Mouse (Mus musculus) liver, adult 2 months (tissue): ENCODE results near the gene Duxbl3. TPM values are rescaled to one million over a fixed set of nuclear protein-coding genes. Genes with fewer than 3 reads are reported as not detected.
"Not testable (repeated sequence)": the region's sequence is repeated elsewhere in the genome, so short reads cannot be mapped to it uniquely, and the experiment has no call there.

Experiments used
- DNase-seq: peaks from one replicate; pipeline ENCODE4 v3.0.0-alpha.2; 2011; ENCODE audit warnings: low read depth, low spot score; ENCODE audit errors: extremely low read depth
- H3K27ac ChIP-seq: fragments of 200-500 bp; replicated peaks from 2 replicates; pipeline ENCODE4 v1.5.1; 2012; ENCODE audit warnings: low read depth, mild to moderate bottlenecking, control low read depth, inconsistent platforms, low read length; ENCODE audit not compliant: insufficient read depth
- H3K27me3 ChIP-seq: fragments of 200-500 bp; 2 replicates; pipeline ENCODE4 v1.6.1; 2012; ENCODE audit warnings: mild to moderate bottlenecking, moderate library complexity, low read length, inconsistent platforms; ENCODE audit not compliant: control insufficient read depth, insufficient read depth
- H3K36me3 ChIP-seq: fragments of 200-500 bp; 2 replicates; pipeline ENCODE4 v1.6.1; 2012; ENCODE audit warnings: low read length, inconsistent platforms; ENCODE audit not compliant: control insufficient read depth, insufficient read depth
- H3K4me1 ChIP-seq: fragments of 200-500 bp; 2 replicates; pipeline ENCODE4 v1.6.1; 2011; ENCODE audit warnings: low read length; ENCODE audit not compliant: control insufficient read depth, insufficient read depth
- H3K4me3 ChIP-seq: fragments of 200-500 bp; 2 replicates; pipeline ENCODE4 v1.5.1; 2011; ENCODE audit warnings: low read depth, mild to moderate bottlenecking, control low read depth, low read length, moderate library complexity; ENCODE audit not compliant: insufficient read depth
- H3K79me2 ChIP-seq: fragments of 200-500 bp; 2 replicates; pipeline ENCODE4 v1.6.1; 2012; ENCODE audit warnings: inconsistent platforms, mild to moderate bottlenecking, low read length, moderate library complexity; ENCODE audit not compliant: control insufficient read depth, insufficient read depth
- H3K9ac ChIP-seq: fragments of 200-500 bp; 2 replicates; pipeline ENCODE4 v1.6.1; 2012; ENCODE audit warnings: low read depth, mild to moderate bottlenecking, control low read depth, inconsistent platforms, low read length
- CTCF ChIP-seq: fragments of 200-500 bp; IDR thresholded peaks from 2 replicates; pipeline ENCODE4 v1.5.1; 2011; ENCODE audit warnings: low read depth, low read length, control low read depth
- POLR2A ChIP-seq: fragments of 200-500 bp; IDR thresholded peaks from 2 replicates; pipeline ENCODE4 v1.6.1; 2011; ENCODE audit warnings: low read length, control low read depth; ENCODE audit not compliant: insufficient read depth; ENCODE audit errors: extremely low read depth
- WGBS: fragments of 180-500 bp; shearing (Covaris S2); methylation state at CpG from one replicate; pipeline ENCODE4 v1.1.7; 2018; 5-methylcytosine and 5-hydroxymethylcytosine counted together
- polyA plus RNA-seq: library from polyadenylated mRNA; depleted of rRNA; stranded (reverse); fragments of >200 nt; gene quantifications from 2 replicates; pipeline ENCODE4 v1.2.3, GENCODE M21; 2012; rRNA removed
- total RNA-seq: library from RNA; depleted of rRNA; stranded (reverse); fragments of >200 nt; gene quantifications from 2 replicates; pipeline ENCODE4 v1.2.3, GENCODE M21; 2014; rRNA removed

Duxbl3 gene
- total RNA-seq, result not detected in 2 replicates
- not detected in 2 replicates for polyA plus RNA-seq

DNA sequence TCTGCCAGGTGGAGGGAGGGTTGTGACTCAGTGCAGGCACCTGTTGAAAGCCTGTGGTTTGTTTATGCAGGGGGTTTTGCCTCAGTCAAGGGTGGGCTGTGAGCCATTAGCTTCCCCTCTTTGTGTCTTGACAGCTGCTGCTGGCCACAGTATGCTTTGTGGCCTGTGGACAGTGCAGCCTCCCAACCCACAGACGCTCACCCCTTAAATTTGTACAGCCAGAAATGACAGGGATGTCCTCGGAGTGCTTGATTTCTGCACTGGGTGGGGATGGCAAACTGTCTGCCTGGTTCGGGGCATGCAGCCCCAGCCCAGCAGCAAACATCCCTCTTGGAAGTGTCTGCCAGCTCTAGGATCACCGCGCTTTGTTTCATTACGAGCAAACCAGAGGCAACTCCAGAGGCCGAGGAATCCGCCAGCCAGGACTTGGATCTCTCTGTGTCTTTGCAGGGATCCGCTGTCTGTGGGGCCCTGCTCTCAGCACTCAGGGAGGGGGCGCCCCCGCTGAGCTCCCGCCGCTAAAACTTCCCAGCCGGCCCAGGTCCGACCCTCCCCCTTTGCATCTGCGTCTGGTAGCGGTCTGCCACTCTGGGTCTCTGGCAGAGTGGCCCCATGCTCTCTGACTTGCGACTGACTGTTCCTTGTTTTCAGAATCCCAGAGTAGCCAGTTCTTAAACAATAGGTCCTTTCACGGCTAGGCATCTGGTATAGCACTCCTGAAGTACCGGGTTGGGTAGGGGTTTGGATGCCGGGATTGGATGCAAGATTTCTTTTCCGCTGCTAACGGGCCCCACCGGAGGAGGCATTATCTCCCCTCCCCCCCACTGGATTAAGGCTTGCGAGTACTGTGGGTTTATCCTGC, at the start of gene Duxbl3:
TSS of gene Duxbl3 (plus strand) at position 207 of the 862 bp plus-strand sequence.
- DNase-seq, H3K27me3 ChIP-seq, H3K4me3 ChIP-seq, H3K36me3 ChIP-seq, H3K9ac ChIP-seq, H3K79me2 ChIP-seq, H3K4me1 ChIP-seq, H3K27ac ChIP-seq: not testable (repeated sequence)
- no CpG with 5 or more reads among the region's 25 CpGs for WGBS

DNA sequence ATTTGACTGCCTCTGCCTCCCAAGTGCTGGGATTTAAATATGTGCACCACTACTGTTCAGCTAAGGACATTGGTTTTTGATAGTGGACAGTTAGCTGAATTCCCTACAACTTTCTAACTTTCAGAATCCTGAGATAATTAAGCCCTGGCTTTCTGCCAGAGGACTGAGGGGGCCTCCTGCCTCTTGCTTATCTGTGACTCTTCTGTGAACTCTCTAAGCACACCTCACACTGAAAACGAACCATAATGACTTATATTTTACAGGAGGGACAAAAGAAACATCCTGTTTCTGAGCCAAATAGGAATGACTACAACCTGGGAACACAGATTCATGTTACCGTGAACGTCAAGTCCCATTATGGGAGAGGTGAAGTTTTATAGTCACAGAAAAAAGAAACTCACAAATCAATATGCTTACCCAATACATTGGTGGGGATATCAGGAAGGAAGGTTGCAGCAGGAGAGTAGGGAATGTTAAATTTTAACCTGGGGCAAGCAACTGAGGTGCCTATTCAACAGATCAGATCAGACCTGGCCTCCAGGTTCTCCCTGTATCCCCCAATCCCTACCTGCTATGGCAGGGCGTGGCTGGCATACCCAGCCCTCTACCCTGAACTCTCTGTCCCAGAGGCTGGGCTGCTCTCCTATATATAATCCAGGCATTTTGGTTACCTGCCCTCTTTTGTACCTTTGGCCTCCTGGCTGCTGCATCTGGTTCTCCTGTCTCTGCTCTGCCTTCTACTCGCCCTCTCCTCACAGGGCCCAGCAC, 41.3 kb upstream of the Duxbl3 start:
- not testable (repeated sequence) for H3K36me3 ChIP-seq, H3K27me3 ChIP-seq, H3K9ac ChIP-seq, H3K4me1 ChIP-seq, H3K79me2 ChIP-seq, H3K27ac ChIP-seq, H3K4me3 ChIP-seq, DNase-seq
- whole genome bisulfite sequencing, result no CpG with 5 or more reads among the region's 5 CpGs

DNA sequence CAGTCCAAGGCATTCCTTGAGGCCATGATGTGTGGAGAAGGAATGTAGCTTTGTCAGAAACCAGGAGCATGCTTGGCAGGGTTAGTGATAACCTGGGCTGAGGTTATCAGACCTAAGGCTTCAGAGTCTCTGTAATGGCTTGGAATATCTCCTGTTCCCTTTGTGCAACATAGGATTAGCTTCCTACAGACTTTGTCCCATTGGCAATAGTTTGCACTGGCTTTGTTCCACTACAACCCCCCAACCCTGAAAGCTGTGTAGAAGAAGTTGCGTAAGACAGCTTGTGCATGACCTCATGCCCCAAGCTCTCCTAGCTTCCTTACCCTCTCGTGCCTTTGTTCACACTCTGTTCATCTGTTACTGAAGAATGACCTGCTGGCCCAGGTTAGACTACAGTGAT, 20.6 kb upstream of the Duxbl3 start:
- H3K4me1 ChIP-seq, H3K36me3 ChIP-seq, H3K79me2 ChIP-seq, H3K9ac ChIP-seq, H3K4me3 ChIP-seq, H3K27ac ChIP-seq, H3K27me3 ChIP-seq, DNase-seq: not testable (repeated sequence)
- no CpG with 5 or more reads among the region's 2 CpGs for WGBS

DNA sequence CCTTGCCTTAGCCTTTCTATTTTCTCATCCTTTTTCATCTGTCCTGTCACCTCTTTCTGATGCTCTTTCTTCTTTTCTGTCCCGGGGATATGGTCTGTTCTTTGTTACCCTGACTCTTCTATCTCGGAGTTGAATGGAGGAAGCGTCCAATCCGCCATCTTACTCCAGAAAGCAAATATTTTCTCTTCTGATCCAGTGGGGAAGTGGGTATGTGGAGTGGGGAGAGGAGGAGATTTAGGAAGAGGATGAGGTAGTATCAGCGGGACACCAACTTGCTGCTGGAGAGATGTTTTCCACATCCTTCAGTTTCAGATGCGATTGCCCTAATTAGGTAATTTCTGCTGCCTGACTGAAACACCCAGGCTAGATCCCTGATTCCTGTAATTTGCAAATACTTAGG, 967 bp downstream of the Duxbl3 start:
- not testable (repeated sequence) for H3K36me3 ChIP-seq, H3K4me1 ChIP-seq, H3K27me3 ChIP-seq, H3K27ac ChIP-seq, H3K79me2 ChIP-seq, H3K4me3 ChIP-seq, H3K9ac ChIP-seq, DNase-seq
- no CpG with 5 or more reads among the region's 6 CpGs for WGBS

DNA sequence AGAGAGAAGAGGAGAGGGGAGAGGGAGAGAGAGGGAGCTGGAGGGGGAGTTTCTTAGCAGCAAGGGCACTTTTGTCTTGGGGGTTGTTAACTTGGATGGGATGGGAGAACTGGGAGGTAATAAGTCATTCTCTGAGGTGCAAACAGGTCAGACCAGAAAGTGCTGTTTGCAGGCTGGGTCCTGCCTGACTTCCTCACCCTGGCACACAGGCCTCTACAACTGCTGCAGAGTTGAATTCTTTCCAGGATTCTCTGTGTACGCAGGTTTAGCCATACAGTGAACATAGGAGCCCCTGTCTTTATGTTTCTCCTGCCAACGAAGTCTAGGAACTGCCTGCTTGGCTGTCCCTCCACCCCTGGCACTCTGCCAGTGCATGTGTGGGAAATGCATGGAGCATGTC, 29.0 kb downstream of the Duxbl3 start:
- no CpG with 5 or more reads among the region's 2 CpGs for WGBS

DNA sequence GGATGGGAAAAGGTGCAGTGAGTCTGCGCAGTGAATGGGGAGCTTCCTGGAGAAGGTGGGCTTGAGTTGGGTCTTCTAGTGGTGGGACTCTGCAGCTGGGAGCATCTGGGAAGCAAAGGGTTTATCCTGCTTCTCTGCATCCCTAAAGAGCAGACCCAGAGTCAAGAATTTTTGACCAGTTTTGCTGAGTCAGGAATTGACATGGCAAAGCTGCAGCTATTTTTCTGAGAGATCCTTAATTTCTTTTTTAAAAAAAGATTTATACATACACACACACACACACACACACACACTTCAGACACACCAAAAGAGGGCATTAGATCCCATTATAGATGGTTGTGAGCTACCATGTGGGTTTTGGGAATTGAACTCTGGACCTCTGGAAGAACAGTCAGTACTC, 36.1 kb downstream of the Duxbl3 start:
- Histone ChIP-seq H3K27me3 (no peaks in the 10 kb centered on the region), H3K36me3 (no peaks in the 10 kb centered on the region), H3K4me1 (no peaks in the 10 kb centered on the region), H3K4me3 (no peak overlapping the region), H3K79me2 (no peaks in the 10 kb centered on the region), H3K27ac (no peak overlapping the region), H3K9ac (no peak overlapping the region)
- no peak for DNase-seq
- no peak for TF ChIP-seq CTCF
- TF ChIP-seq POLR2A, result no peak
- 100% methylated on average over 1 of the region's 1 CpGs for WGBS

More for the DNA sequence above, 29.0 kb downstream of the Duxbl3 start:
- not testable (repeated sequence) for H3K27me3 ChIP-seq, H3K4me1 ChIP-seq, H3K36me3 ChIP-seq, H3K79me2 ChIP-seq, H3K4me3 ChIP-seq, DNase-seq, H3K27ac ChIP-seq, H3K9ac ChIP-seq
